Mouse (Mus musculus) myocyte (in vitro differentiated cells): ENCODE results near the gene Map4k3. TPM values are rescaled to one million over a fixed set of nuclear protein-coding genes. Genes with fewer than 3 reads are reported as not detected.

ENCODE experiments used
- H3K27me3 ChIP-seq: one replicate; pipeline ENCODE4 v1.6.1; 2011; ENCODE audit not compliant: control insufficient read depth, insufficient read depth, insufficient read length
- H3K36me3 ChIP-seq: one replicate; pipeline ENCODE4 v1.6.1; 2011; ENCODE audit not compliant: control insufficient read depth, insufficient read depth
- H3K4me2 ChIP-seq: one replicate; pipeline ENCODE4 v1.6.1; 2011; ENCODE audit warnings: low read depth, control low read depth
- H3K4me3 ChIP-seq: one replicate; pipeline ENCODE4 v1.5.1; 2011; ENCODE audit warnings: mild to moderate bottlenecking, control low read depth, moderate library complexity
- H3K79me2 ChIP-seq: one replicate; pipeline ENCODE4 v1.6.1; 2011; ENCODE audit not compliant: control insufficient read depth, insufficient read depth
- H3ac ChIP-seq: one replicate; pipeline ENCODE4 v1.6.1; 2011; ENCODE audit not compliant: control insufficient read depth, insufficient read length
- CEBPB ChIP-seq: IDR thresholded peaks from 2 replicates; pipeline ENCODE4 v1.6.1; 2011; ENCODE audit warnings: mild to moderate bottlenecking, moderate library complexity; ENCODE audit not compliant: poor library complexity, insufficient read depth, severe bottlenecking
- E2F4 ChIP-seq: IDR thresholded peaks from one replicate; pipeline ENCODE4 v1.6.1; 2011; ENCODE audit warnings: mild to moderate bottlenecking, control low read depth, moderate library complexity; ENCODE audit not compliant: insufficient read depth
- MAX ChIP-seq: IDR thresholded peaks from one replicate; pipeline ENCODE4 v1.6.1; 2011; ENCODE audit warnings: low read depth, mild to moderate bottlenecking, control low read depth
- MYOD1 ChIP-seq, 3 experiments: IDR thresholded peaks; one replicate each; pipeline ENCODE4 v1.6.1; 2011; ENCODE audit warnings: control low read depth in 2 of 3, low read depth in 2 of 3, mild to moderate bottlenecking in 2 of 3, moderate library complexity in 1 of 3; ENCODE audit not compliant: insufficient read length in 2 of 3, control insufficient read depth in 1 of 3
- MYOG ChIP-seq, 3 experiments: IDR thresholded peaks; one replicate each; pipeline ENCODE4 v1.6.1; 2011; ENCODE audit warnings: control low read depth in 2 of 3, low read depth in 2 of 3, mild to moderate bottlenecking in 2 of 3; ENCODE audit not compliant: insufficient read length in 2 of 3, control insufficient read depth in 1 of 3, insufficient read depth in 1 of 3
- POLR2A ChIP-seq: IDR thresholded peaks from one replicate; pipeline ENCODE4 v1.6.1; 2011; ENCODE audit warnings: low read depth, mild to moderate bottlenecking, control low read depth, moderate library complexity; ENCODE audit not compliant: insufficient read length
- POLR2AphosphoS2 ChIP-seq: IDR thresholded peaks from one replicate; pipeline ENCODE4 v1.6.1; 2011; ENCODE audit warnings: low read depth, control low read depth; ENCODE audit not compliant: insufficient read length
- REST ChIP-seq: IDR thresholded peaks from one replicate; pipeline ENCODE4 v1.6.1; 2011; ENCODE audit warnings: mild to moderate bottlenecking, control low read depth, moderate library complexity; ENCODE audit not compliant: insufficient read depth, insufficient read length
- SRF ChIP-seq: IDR thresholded peaks from one replicate; pipeline ENCODE4 v1.6.1; 2011; ENCODE audit warnings: low read depth; ENCODE audit not compliant: control insufficient read depth, insufficient read length
- TCF12 ChIP-seq: IDR thresholded peaks from one replicate; pipeline ENCODE4 v1.6.1; 2011; ENCODE audit warnings: mild to moderate bottlenecking, control low read depth; ENCODE audit not compliant: poor library complexity, insufficient read depth, severe bottlenecking
- TCF3 ChIP-seq: IDR thresholded peaks from one replicate; pipeline ENCODE4 v1.6.1; 2011; ENCODE audit warnings: low read depth, control low read depth; ENCODE audit not compliant: insufficient read length
- USF1 ChIP-seq: IDR thresholded peaks from one replicate; pipeline ENCODE4 v1.6.1; 2011; ENCODE audit warnings: low read depth, mild to moderate bottlenecking, control low read depth, moderate library complexity
- polyA plus RNA-seq: library from polyadenylated mRNA; unstranded; fragments of >200 nt; fragmentation: generic; extraction: Trizol; gene quantifications from one replicate; pipeline ENCODE4 v1.2.1, GENCODE M21; 2012; ENCODE audit warnings: missing spikeins

Map4k3 gene
- polyA plus RNA-seq: 2.8 TPM

DNA sequence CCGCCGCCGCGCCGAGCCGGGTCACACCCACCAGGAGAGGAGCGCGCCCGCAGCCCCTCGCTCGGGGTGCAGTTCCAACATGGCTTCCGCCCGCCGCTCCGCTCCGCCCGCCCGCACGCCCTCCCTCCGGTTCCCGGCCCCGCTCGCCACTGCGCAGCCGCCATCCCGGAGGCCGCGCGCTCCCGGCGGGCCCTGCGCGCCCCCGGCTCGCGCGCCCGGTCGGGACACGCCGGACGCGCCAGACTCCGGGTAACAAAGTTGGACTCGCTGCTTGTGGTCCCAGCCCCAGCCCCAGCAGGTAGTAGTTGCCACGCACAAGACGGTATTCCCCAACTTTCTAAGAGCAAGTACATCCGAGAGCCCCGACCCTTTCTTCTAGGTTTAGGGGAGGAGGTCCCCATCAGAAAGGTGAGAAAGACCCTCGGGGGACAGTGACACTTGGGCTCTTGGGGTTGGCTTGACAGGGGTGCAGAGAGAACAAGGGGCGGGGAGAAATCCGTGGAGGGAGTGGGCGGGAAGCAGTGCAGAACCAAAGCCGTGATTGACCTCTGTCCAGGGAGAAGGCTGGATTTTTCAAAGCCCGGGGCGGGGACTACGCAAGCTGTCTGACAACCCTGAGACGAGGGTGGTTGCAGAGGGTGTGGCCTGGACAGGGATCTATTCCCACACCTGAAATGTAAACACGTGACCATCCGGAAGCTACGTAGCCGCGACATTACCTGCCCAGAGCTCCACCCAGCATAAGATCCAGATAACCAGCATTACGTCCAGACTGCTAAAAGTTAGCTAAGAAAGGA lies at the start of gene Map4k3:
Map4k3 (minus strand) TSS at position 424 of the 797 bp plus-strand sequence.
- H3K36me3 ChIP-seq: peaks cover 4% of the 10 kb centered on the region
- peak within 1 kb of the TSS; percentile 57 for H3ac ChIP-seq
- peak; percentile 33 for TF ChIP-seq POLR2AphosphoS2
- no peak for TF ChIP-seq MYOG (IDR thresholded peaks at IDR 0.05; ENCODE audit: control insufficient read depth in 1 of 3, insufficient read depth in 1 of 3, insufficient read length in 2 of 3, low read depth in 2 of 3)
- no peak for TF ChIP-seq REST
- TF ChIP-seq MYOD1 (IDR thresholded peaks at IDR 0.05; ENCODE audit: control insufficient read depth in 1 of 3, insufficient read length in 2 of 3, low read depth in 2 of 3): no peak
- peak; percentile 74 for TF ChIP-seq POLR2A
- no peak for TF ChIP-seq E2F4
- H3K79me2 ChIP-seq: peaks cover 27% of the 10 kb centered on the region
- no peaks in the 10 kb centered on the region for H3K27me3 ChIP-seq
- peak within 1 kb of the TSS; percentile 81 for H3K4me2 ChIP-seq
- peak within 1 kb of the TSS; percentile 56 for H3K4me3 ChIP-seq

DNA sequence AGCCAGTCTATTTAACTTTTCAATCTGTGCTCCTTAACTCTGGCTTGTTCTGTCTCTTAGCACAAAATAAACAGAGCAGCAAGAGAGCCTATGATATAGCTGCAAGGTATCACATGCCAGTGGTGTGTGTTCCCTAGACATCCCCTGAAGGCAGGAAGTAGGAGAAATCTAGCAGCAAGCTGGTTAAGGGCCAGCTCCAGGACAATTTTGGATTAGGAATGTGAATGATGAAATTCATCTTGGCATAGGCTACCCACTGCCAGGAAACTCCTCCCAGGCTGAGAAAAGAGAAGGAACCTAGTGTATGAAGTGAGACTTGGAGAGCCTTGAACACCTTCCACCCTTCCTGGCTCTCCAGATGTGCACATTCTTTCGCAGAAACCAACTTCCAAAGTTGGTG lies 49.3 kb upstream of the Map4k3 start:
- H3K27me3 ChIP-seq: no peaks in the 10 kb centered on the region
- no peak for TF ChIP-seq POLR2A
- TF ChIP-seq POLR2AphosphoS2: no peak
- no peak for TF ChIP-seq MYOD1 (IDR thresholded peaks at IDR 0.05; ENCODE audit: control insufficient read depth in 1 of 3, insufficient read length in 2 of 3, low read depth in 2 of 3)
- TF ChIP-seq E2F4: no peak
- TF ChIP-seq MYOG (IDR thresholded peaks at IDR 0.05; ENCODE audit: control insufficient read depth in 1 of 3, insufficient read depth in 1 of 3, insufficient read length in 2 of 3, low read depth in 2 of 3): no peak
- no peak for TF ChIP-seq MAX
- TF ChIP-seq TCF3: no peak
- TF ChIP-seq CEBPB: no peak
- TF ChIP-seq USF1: no peak
- no peak for TF ChIP-seq SRF
- TF ChIP-seq TCF12: no peak
- TF ChIP-seq REST: no peak
- H3K36me3 ChIP-seq: no peaks in the 10 kb centered on the region
- H3K4me3 ChIP-seq: no peak overlapping the region
- no peaks in the 10 kb centered on the region for H3K79me2 ChIP-seq
- H3K4me2 ChIP-seq: no peak overlapping the region
- H3ac ChIP-seq: no peak overlapping the region

DNA sequence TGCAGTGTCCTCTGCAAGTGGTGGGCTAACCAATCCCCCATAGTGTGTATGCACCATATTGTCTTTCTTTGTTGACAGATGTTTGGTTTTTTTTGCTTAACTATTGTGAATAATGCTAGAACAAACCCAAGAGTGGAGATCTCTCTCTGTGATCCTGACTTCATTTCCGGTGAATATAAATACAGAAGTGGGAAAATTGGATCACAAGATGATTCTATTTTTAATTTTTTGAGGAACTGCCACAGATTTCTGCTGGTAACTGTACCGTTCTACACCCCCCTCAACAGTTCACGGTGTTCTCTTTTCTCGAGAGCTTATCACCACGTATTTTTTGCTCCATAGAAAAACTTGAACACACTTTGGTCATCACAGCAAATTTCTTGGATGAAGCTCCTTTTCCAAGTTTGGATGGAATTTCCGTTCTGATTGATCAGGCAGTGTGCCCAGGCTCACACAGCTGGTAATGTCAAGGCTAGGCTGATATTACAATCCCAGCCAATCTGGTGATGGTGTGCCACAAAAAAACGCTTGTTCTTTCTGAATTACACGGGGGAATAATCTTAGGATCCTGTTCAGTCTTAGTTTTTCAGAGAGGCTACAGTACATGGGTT lies 47.0 kb upstream of the Map4k3 start:
- Histone ChIP-seq H3K4me2 (no peak overlapping the region), H3ac (no peak overlapping the region), H3K79me2 (no peaks in the 10 kb centered on the region), H3K4me3 (no peak overlapping the region), H3K27me3 (no peaks in the 10 kb centered on the region), H3K36me3 (no peaks in the 10 kb centered on the region)
- TF ChIP-seq CEBPB (no peak), USF1 (no peak), POLR2A (no peak), TCF3 (no peak), MYOD1 (IDR thresholded peaks at IDR 0.05; ENCODE audit: control insufficient read depth in 1 of 3, insufficient read length in 2 of 3, low read depth in 2 of 3) (no peak), MAX (no peak), POLR2AphosphoS2 (no peak), REST (no peak), MYOG (IDR thresholded peaks at IDR 0.05; ENCODE audit: control insufficient read depth in 1 of 3, insufficient read depth in 1 of 3, insufficient read length in 2 of 3, low read depth in 2 of 3) (no peak), TCF12 (no peak), SRF (no peak)

DNA sequence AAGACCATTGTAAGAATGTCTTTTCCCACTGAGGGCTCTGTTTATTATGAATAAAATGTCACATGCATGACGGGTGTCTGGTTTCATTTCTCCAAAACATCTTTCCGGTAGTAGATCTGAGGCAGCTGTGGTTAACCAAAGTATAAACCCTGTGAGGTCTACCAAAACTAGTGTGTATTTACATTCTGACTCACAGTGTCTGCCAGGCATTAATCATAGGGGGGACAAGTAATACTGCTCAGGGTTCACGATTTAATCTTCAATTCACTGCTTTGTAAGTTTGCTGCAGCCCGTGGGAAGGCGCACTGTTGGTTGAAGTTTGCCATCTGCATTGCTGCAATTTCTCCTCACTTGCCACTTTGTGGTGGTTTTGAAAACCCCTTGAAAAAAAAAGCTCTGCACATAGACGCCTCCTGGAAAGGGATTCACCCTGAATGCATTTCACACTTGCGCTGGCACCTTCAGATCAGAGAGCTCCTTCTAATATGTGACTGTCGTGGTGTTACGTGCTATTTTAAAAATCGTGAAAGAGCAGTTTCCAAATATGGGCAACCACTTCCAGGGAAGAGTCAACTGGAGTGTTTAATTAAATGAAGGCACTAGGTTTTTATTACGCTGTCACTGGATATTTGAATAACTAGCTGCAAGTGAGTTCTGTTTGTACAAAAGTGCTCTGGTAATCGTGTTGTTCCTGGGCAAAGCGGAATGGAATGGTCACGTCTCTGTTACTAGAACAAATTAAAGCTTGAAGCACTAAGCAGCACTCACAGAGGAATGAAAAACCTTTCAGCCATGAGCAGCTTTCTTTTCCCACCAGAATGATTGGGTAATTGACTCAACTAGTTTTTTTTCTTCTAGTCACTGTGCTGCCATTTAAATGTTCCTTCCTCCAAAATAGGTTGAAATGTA lies 44.5 kb upstream of the Map4k3 start:
- Histone ChIP-seq H3ac (no peak overlapping the region), H3K79me2 (no peaks in the 10 kb centered on the region), H3K4me3 (no peak overlapping the region), H3K4me2 (peak overlapping the region; percentile 83), H3K36me3 (no peaks in the 10 kb centered on the region), H3K27me3 (no peaks in the 10 kb centered on the region)
- TF ChIP-seq CEBPB (no peak; the same call in 1 of the 2 replicates), MYOG (IDR thresholded peaks at IDR 0.05; ENCODE audit: control insufficient read depth in 1 of 3, insufficient read depth in 1 of 3, insufficient read length in 2 of 3, low read depth in 2 of 3) (no peak), USF1 (no peak), POLR2AphosphoS2 (no peak)
